Mouse (Mus musculus) heart, postnatal 0 days (tissue): ENCODE data around the gene Pde4a. TPM values are rescaled to one million over a fixed set of nuclear protein-coding genes. Genes with fewer than 3 reads are reported as not detected.
"Not testable (repeated sequence)": the region's sequence is repeated elsewhere in the genome, so short reads cannot be mapped to it uniquely, and the experiment has no call there.

Experiments used
- ATAC-seq: fragments of 200-750 bp; cut with Nextera tagmentation; 2 replicates; pipeline ENCODE4 v1.8.0; 2017; ENCODE audit warnings: low read depth, moderate number of reproducible peaks, moderate library complexity; ENCODE audit not compliant: insufficient read depth
- DNase-seq: peaks from one replicate; pipeline ENCODE4 v3.0.0-alpha.2; 2016; ENCODE audit warnings: low spot score
- H3K27ac ChIP-seq: fragments of 300-500 bp; sonication (generic); 2 replicates; pipeline ENCODE4 v1.5.1; 2014; ENCODE audit warnings: low read depth, mild to moderate bottlenecking
- H3K27me3 ChIP-seq: fragments of 300-500 bp; sonication (generic); 2 replicates; pipeline ENCODE4 v1.6.1; 2014; ENCODE audit warnings: low read length, mixed read lengths; ENCODE audit not compliant: control insufficient read depth, insufficient read depth
- H3K36me3 ChIP-seq: fragments of 300-500 bp; sonication (generic); replicated peaks from 2 replicates; pipeline ENCODE4 v1.6.1; 2014; ENCODE audit warnings: low read length, mixed read lengths; ENCODE audit not compliant: control insufficient read depth, insufficient read depth
- H3K4me1 ChIP-seq: fragments of 300-500 bp; sonication (generic); 2 replicates; pipeline ENCODE4 v1.6.1; 2014; ENCODE audit warnings: antibody characterized with exemption; ENCODE audit not compliant: control insufficient read depth, insufficient read depth
- H3K4me2 ChIP-seq: fragments of 300-500 bp; sonication (generic); 2 replicates; pipeline ENCODE4 v1.6.1; 2014; ENCODE audit warnings: low read depth, mild to moderate bottlenecking, low read length, moderate library complexity
- H3K4me3 ChIP-seq: fragments of 300-500 bp; sonication (generic); 2 replicates; pipeline ENCODE4 v1.5.1; 2014; ENCODE audit warnings: low read depth, low read length
- H3K9ac ChIP-seq: fragments of 300-500 bp; sonication (generic); replicated peaks from 2 replicates; pipeline ENCODE4 v1.6.1; 2014; ENCODE audit warnings: low read depth, low read length, mixed read lengths
- H3K9me3 ChIP-seq: fragments of 300-500 bp; sonication (generic); replicated peaks from 2 replicates; pipeline ENCODE4 v1.6.1; 2016; ENCODE audit warnings: low read length; ENCODE audit not compliant: control insufficient read depth
- CTCF ChIP-seq: IDR thresholded peaks from 2 replicates; pipeline ENCODE4 v1.5.1; 2016; ENCODE audit warnings: antibody characterized with exemption, control low read depth, low read depth
- EP300 ChIP-seq: IDR thresholded peaks from 2 replicates; pipeline ENCODE4 v1.6.1; 2016; ENCODE audit warnings: antibody characterized with exemption, low read depth
- WGBS: fragments of 180-500 bp; shearing (Covaris S2); extraction: QIAGEN DNeasy Blood & Tissue Kit; methylation state at CpG from one replicate; pipeline ENCODE4 v1.1.7; 2014; 5-methylcytosine and 5-hydroxymethylcytosine counted together
- polyA plus RNA-seq: library from polyadenylated mRNA; unstranded; fragments of >200 nt; fragmentation: Nextera tagmentation; extraction: Ambion mirVana; gene quantifications from 2 replicates; pipeline ENCODE4 v1.2.1, GENCODE M21; 2015
- total RNA-seq: library from RNA; depleted of rRNA; stranded (reverse); fragments of >200 nt; gene quantifications from 2 replicates; pipeline ENCODE4 v1.2.3, GENCODE M21; 2014; ENCODE audit warnings: low replicate concordance

Pde4a gene
- total and polyA plus RNA-seq, 2 experiments from 2014 or later, result 14.6 to 17.5 TPM

GRCm38 (mm10) chr9:21219820-21220219, 54.3 kb downstream of the Pde4a start:
- H3K4me1 ChIP-seq, result peaks cover 8% of the 10 kb centered on the region; the same call in 1 of the 2 replicates
- ATAC-seq, result no peak
- H3K4me2 ChIP-seq, result no peak overlapping the region
- no peak overlapping the region for H3K27ac ChIP-seq
- 50% methylated on average over 3 of the region's 3 CpGs for WGBS
- no peak overlapping the region for H3K4me3 ChIP-seq
- no peaks in the 10 kb centered on the region for H3K36me3 ChIP-seq
- no peak for DNase-seq
- H3K9me3 ChIP-seq, result no peaks in the 10 kb centered on the region
- no peak overlapping the region for H3K9ac ChIP-seq
- TF ChIP-seq CTCF (peak; percentile 3; the same call in 1 of the 2 replicates), EP300 (no peak)
- H3K27me3 ChIP-seq, result no peaks in the 10 kb centered on the region

DNA sequence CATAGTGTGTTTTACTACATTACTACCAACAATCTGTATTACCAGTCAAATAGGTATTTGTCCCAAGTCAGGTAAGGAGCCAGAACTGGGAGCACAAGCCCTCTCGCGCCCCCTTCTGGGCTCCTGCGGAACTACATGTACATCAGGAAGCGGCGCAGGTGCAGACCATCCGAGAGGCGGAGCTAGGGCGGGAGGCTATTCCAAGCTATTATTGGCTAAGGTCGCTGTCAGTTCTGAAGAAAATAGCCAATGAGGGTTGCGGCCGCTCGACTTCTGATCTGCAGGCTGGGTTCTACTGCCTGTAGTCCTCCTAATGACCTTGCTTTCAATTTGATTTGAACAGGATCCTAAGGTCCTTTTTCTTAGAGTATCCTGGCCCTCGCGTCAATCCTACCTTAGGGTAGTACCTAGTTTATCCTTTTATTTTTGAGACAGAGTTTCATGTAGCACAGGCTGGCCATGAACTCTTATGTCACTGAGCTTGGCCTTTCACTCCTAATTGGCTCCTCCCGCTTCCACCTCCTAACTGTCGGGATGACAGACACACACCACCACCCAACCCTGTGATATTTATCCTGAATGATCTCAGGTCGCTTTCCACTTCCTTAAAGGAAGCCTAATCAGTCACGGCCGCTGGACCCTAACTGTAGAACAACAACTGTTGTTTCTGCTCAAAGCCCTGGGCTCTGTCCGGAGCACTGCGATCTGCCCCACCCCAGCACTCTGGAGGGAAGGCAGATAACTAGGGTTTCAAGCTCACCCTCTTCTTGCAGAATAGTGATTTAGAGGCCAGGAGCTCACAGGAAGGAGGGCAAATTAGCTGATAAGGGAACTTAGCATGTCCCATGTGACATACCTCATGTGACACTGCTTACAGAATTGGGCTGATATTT, 55.2 kb downstream of the Pde4a start:
- DNase-seq (peak; percentile 87), ATAC-seq (peak; percentile 92)
- Histone ChIP-seq H3K9me3 (no peaks in the 10 kb centered on the region), H3K4me1 (peaks cover 8% of the 10 kb centered on the region; the same call in 1 of the 2 replicates), H3K27me3 (no peaks in the 10 kb centered on the region), H3K9ac (0 out of 2 replicates have a peak overlapping the region, but pooled peaks have one; percentile 2), H3K27ac (peak overlapping the region; percentile 73), H3K36me3 (no peaks in the 10 kb centered on the region), H3K4me3 (peak overlapping the region; percentile 28), H3K4me2 (peak overlapping the region; percentile 54)
- 6% methylated on average over 21 of the region's 21 CpGs for WGBS
- TF ChIP-seq CTCF (peak; percentile 91), EP300 (peak; percentile 39; the same call in 1 of the 2 replicates)

DNA sequence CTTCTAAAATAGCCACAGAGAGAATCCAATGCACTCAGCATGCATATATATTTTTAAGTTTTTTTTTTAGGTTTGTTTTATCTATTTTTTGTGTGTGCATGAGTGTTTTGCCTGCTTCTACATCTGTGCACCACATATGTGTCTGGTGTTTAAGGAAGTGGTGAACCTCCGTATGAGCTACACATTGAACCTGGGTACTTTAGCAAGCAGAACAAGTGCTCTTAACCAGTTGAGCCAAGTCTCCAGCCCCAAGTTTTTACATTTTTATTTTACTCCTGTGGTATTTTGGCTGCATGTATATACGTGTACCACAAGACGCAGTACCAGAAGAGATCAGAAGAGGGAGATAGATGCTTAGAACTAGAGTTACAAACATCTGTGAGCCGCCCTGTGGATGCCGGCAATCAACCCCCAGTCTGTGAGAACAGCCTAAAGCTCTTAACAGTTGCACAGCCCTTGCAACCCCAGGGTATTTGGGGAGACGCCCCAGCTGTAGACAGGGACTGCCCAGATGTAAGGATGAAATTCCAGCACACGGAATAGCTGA, 55.9 kb downstream of the Pde4a start:
- peak overlapping the region; percentile 73; the same call in 1 of the 2 replicates for H3K27ac ChIP-seq
- ATAC-seq, result 0 out of 2 replicates have a peak, but pooled peaks have one; percentile 21
- H3K9ac ChIP-seq, result no peak overlapping the region
- no peak overlapping the region for H3K4me3 ChIP-seq
- no peaks in the 10 kb centered on the region for H3K27me3 ChIP-seq
- H3K4me2 ChIP-seq, result peak overlapping the region; percentile 54
- peak; percentile 72 for DNase-seq
- no peaks in the 10 kb centered on the region for H3K9me3 ChIP-seq
- no peaks in the 10 kb centered on the region for H3K36me3 ChIP-seq
- no peak for TF ChIP-seq EP300
- TF ChIP-seq CTCF, result peak; percentile 49
- H3K4me1 ChIP-seq, result peaks cover 8% of the 10 kb centered on the region; the same call in 1 of the 2 replicates
- WGBS, result 26% methylated on average over 7 of the region's 7 CpGs

DNA sequence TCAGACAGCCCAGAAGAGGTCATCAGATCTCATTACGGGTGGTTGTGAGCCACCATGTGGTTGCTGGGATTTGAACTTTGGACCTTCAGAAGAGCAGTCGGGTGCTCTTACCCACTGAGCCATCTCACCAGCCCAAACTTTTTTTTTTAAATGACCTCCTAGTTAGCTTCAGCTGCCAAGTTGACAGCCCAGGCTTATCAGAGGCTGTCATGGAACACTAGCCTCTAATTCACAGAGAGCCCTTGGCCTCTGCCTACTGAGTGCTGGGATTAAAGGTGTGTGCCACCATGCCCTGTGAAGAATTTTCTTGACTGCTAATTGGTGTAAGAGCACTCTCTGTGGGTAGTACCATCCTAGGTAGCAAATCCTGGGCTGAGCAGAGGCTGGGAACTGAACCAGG, 58.0 kb downstream of the Pde4a start:
- peaks cover 16% of the 10 kb centered on the region; the same call in 1 of the 2 replicates for H3K4me1 ChIP-seq

DNA sequence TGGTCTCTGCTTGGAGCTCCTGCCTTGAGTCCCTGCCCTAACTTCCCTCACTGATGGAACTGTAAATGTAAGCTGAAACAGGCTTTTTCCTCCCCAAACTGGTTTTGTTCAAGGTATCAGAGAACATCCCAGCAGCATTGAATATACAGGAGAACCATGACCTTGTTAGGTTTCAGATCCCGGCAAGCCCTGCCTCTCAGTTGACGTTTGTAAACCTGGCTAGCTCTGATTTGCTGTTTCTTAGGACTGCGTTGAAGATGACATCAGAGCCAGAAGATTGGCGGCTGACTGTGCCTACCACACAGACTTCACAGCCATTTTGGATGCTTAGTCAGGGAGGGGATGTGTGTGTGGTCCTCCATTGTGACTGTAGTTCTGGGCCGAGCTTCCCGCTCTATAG, 58.4 kb downstream of the Pde4a start:
- no peak for TF ChIP-seq EP300
- no peak for TF ChIP-seq CTCF
- ATAC-seq (no peak), DNase-seq (no peak)
- Histone ChIP-seq H3K9me3 (no peaks in the 10 kb centered on the region), H3K4me1 (peaks cover 16% of the 10 kb centered on the region; the same call in 1 of the 2 replicates), H3K27ac (no peak overlapping the region), H3K9ac (no peak overlapping the region), H3K36me3 (no peaks in the 10 kb centered on the region), H3K4me2 (no peak overlapping the region), H3K4me3 (no peak overlapping the region), H3K27me3 (no peaks in the 10 kb centered on the region)
- 92% methylated on average over 6 of the region's 6 CpGs for WGBS

More for the DNA sequence above, 58.0 kb downstream of the Pde4a start:
- not testable (repeated sequence) for H3K9ac ChIP-seq, H3K27ac ChIP-seq, H3K9me3 ChIP-seq, H3K27me3 ChIP-seq, ATAC-seq, H3K4me2 ChIP-seq, DNase-seq, H3K4me3 ChIP-seq, H3K36me3 ChIP-seq
- 100% methylated on average over 1 of the region's 2 CpGs for WGBS
